In genomic region chr2:163662076-163662475, GRCm38 (mm10) we compare ENCODE assay signal across 18 mouse cellular contexts. TPM values are rescaled to one million over a fixed set of nuclear protein-coding genes. Genes with fewer than 3 reads are reported as not detected.
A peak's percentile ranks its signal among the peaks of the same experiment; 100 is the strongest.
DNase-seq lines count a peak whose midpoint lies in the region; ATAC-seq and TF ChIP-seq lines count a peak whose summit lies in the region.
"Had no signal": no experiment of that assay in that cellular context is flagged by ENCODE, and none has a peak within 500 bp of the region (broad histone marks: within the 10 kb centered on the region; RNA-seq: fewer than 3 reads in every experiment).

No protein-coding gene starts in this region.

- H3K4me2 ChIP-seq in kidney, postnatal 0 days (ENCODE audit: low read length): 0 out of 2 replicates have a peak overlapping the region, but pooled peaks have one; percentile 28
- H3K4me2 ChIP-seq in midbrain, embryonic 11.5 days: no peak overlapping the region
- H3K4me2 ChIP-seq in midbrain, embryonic 13.5 days (replicated peaks): no peak overlapping the region
- H3K4me2 ChIP-seq: embryonic facial prominence, embryonic 13.5 days; forebrain, embryonic 15.5 days; limb, embryonic 13.5 days had no signal

- H3K4me1 ChIP-seq in kidney, postnatal 0 days (replicated peaks; ENCODE audit: insufficient read depth, low read length): peaks cover 21% of the 10 kb centered on the region
- H3K4me1 ChIP-seq in midbrain, embryonic 11.5 days (ENCODE audit: control insufficient read depth, insufficient read depth, low read length): peaks cover 6% of the 10 kb centered on the region; the same call in 1 of the 2 replicates
- peaks cover 31% of the 10 kb centered on the region for H3K4me1 ChIP-seq in midbrain, embryonic 13.5 days (replicated peaks)
- peaks cover 36% of the 10 kb centered on the region for H3K4me1 ChIP-seq in small intestine, adult 2 months (ENCODE audit: control insufficient read depth, insufficient read depth, insufficient read length, low read length)

- H3K27ac ChIP-seq in kidney, postnatal 0 days: no peak overlapping the region
- no peak overlapping the region for H3K27ac ChIP-seq in midbrain, embryonic 11.5 days (ENCODE audit: low read depth, low read length)
- no peak overlapping the region for H3K27ac ChIP-seq in midbrain, embryonic 13.5 days
- peak overlapping the region; percentile 44 for H3K27ac ChIP-seq in small intestine, adult 2 months (ENCODE audit: insufficient read depth, low read depth, low read length)
- H3K27ac ChIP-seq: embryonic facial prominence, embryonic 13.5 days; forebrain, embryonic 15.5 days; limb, embryonic 13.5 days had no signal

- no peak overlapping the region for H3K9ac ChIP-seq in kidney, postnatal 0 days (ENCODE audit: low read depth, low read length)
- no peak overlapping the region for H3K9ac ChIP-seq in midbrain, embryonic 11.5 days (ENCODE audit: low read length)
- H3K9ac ChIP-seq in midbrain, embryonic 13.5 days (replicated peaks): no peak overlapping the region
- H3K9ac ChIP-seq: forebrain, embryonic 15.5 days; limb, embryonic 13.5 days had no signal

- H3K9me3 ChIP-seq in kidney, postnatal 0 days (replicated peaks; ENCODE audit: low read length): no peaks in the 10 kb centered on the region
- H3K9me3 ChIP-seq in midbrain, embryonic 11.5 days (ENCODE audit: control insufficient read depth, low read length): no peaks in the 10 kb centered on the region
- no peaks in the 10 kb centered on the region for H3K9me3 ChIP-seq in midbrain, embryonic 13.5 days
- H3K9me3 ChIP-seq: embryonic facial prominence, embryonic 13.5 days; forebrain, embryonic 15.5 days; limb, embryonic 13.5 days had no signal

- WGBS in kidney, postnatal 0 days: 89% methylated on average over 5 of the region's 5 CpGs
- 92% methylated on average over 5 of the region's 5 CpGs for WGBS in midbrain, embryonic 11.5 days
- 93% methylated on average over 5 of the region's 5 CpGs for WGBS in midbrain, embryonic 13.5 days
- WGBS in small intestine, adult 2 months: 78% methylated on average over 5 of the region's 5 CpGs

- DNase-seq in heart, adult 11 months: peak; percentile 88
- no peak for DNase-seq in heart, adult 8-10 months (ENCODE audit: low spot score)
- DNase-seq in kidney, postnatal 0 days (ENCODE audit: low spot score): no peak
- no peak for DNase-seq in kidney, postnatal 36 days
- DNase-seq in midbrain, embryonic 11.5 days (ENCODE audit: low spot score, missing footprints): peak; percentile 54
- DNase-seq: cerebellum, adult 9-11 months; gastrocnemius, postnatal 36 days; lung, adult 2 months; midbrain, embryonic 14.5 days; thymus, postnatal 14 days had no signal

- TF ChIP-seq POLR2A in small intestine, adult 2 months (IDR thresholded peaks at IDR 0.05; ENCODE audit: low read depth, low read length): no peak

- TF ChIP-seq CTCF in kidney, postnatal 0 days (IDR thresholded peaks at IDR 0.05; ENCODE audit: low read depth): no peak
- no peak for TF ChIP-seq CTCF in small intestine, adult 2 months (IDR thresholded peaks at IDR 0.05; ENCODE audit: extremely low read depth, insufficient read length, insufficient replicate concordance, low read depth, low read length)

- H3K4me3 ChIP-seq in kidney, postnatal 0 days (replicated peaks; ENCODE audit: low read depth, low read length): no peak overlapping the region
- H3K4me3 ChIP-seq in midbrain, embryonic 11.5 days (ENCODE audit: low read depth, low read length): no peak overlapping the region
- no peak overlapping the region for H3K4me3 ChIP-seq in midbrain, embryonic 13.5 days (replicated peaks)
- no peak overlapping the region for H3K4me3 ChIP-seq in small intestine, adult 2 months (ENCODE audit: low read depth, low read length)
- H3K4me3 ChIP-seq: embryonic facial prominence, embryonic 13.5 days; forebrain, embryonic 15.5 days; limb, embryonic 13.5 days had no signal

- no peaks in the 10 kb centered on the region for H3K36me3 ChIP-seq in kidney, postnatal 0 days (ENCODE audit: insufficient read depth, low read length)
- H3K36me3 ChIP-seq in midbrain, embryonic 11.5 days (ENCODE audit: control insufficient read depth, insufficient read depth, low read length): no peaks in the 10 kb centered on the region
- H3K36me3 ChIP-seq in midbrain, embryonic 13.5 days: no peaks in the 10 kb centered on the region
- 0 out of 2 replicates have a peak, but pooled peaks cover 1% of the 10 kb centered on the region for H3K36me3 ChIP-seq in small intestine, adult 2 months (ENCODE audit: control insufficient read depth, insufficient read depth, low read length)
- H3K36me3 ChIP-seq: embryonic facial prominence, embryonic 13.5 days; forebrain, embryonic 15.5 days; limb, embryonic 13.5 days had no signal

- H3K27me3 ChIP-seq in kidney, postnatal 0 days (ENCODE audit: insufficient read depth, low read length): no peaks in the 10 kb centered on the region
- no peaks in the 10 kb centered on the region for H3K27me3 ChIP-seq in midbrain, embryonic 11.5 days (ENCODE audit: control insufficient read depth, insufficient read depth, low read length)
- H3K27me3 ChIP-seq in midbrain, embryonic 13.5 days: no peaks in the 10 kb centered on the region
- no peaks in the 10 kb centered on the region for H3K27me3 ChIP-seq in small intestine, adult 2 months (ENCODE audit: control insufficient read depth, insufficient read depth, low read length)
- H3K27me3 ChIP-seq: embryonic facial prominence, embryonic 13.5 days; forebrain, embryonic 15.5 days; limb, embryonic 13.5 days had no signal

- ATAC-seq in kidney, postnatal 0 days (replicated peaks; ENCODE audit: low FRiP score, low read depth): no peak
- no peak for ATAC-seq in midbrain, embryonic 11.5 days (ENCODE audit: low FRiP score)
- ATAC-seq in midbrain, embryonic 13.5 days: no peak
- ATAC-seq in activated CD4-positive, CD25-positive, alpha-beta regulatory T cell, adult 4 months: no peak
- ATAC-seq: forebrain, embryonic 15.5 days; hindbrain, embryonic 16.5 days; intestine, embryonic 16.5 days had no signal

RNA-seq across cellular contexts. Expression of gene Pkig, which starts 3.9 kb away (rescaled TPM):
- 100 to 1,000 TPM; 214 to 247 (median 224) TPM for total RNA-seq in heart, adult 8-10 months (2022)
- polyA plus RNA-seq in kidney, postnatal 0 days (2015; fragmentation: Nextera tagmentation; extraction: Ambion mirVana): 179 and 198 TPM in 2 replicates
- polyA plus RNA-seq in midbrain, embryonic 11.5 days (2014; fragmentation: Nextera tagmentation; extraction: Ambion mirVana): 153 and 162 TPM in 2 replicates
- 124 and 126 TPM in 2 replicates for polyA plus RNA-seq in midbrain, embryonic 13.5 days (2015; fragmentation: Nextera tagmentation; extraction: Ambion mirVana)
- 82.0 and 143 TPM in 2 replicates for polyA plus RNA-seq in small intestine, adult 2 months (2012; rRNA removed)
- polyA plus RNA-seq in activated CD4-positive, CD25-positive, alpha-beta regulatory T cell, adult 4 months (2017; shearing (Covaris generic)): 1 to 10 TPM; 4.2 to 6.4 TPM

RNA-seq across cellular contexts. Expression of gene Serinc3, which starts 17.1 kb away (rescaled TPM):
- 100 to 1,000 TPM; 272 to 302 (median 297) TPM for total RNA-seq in heart, adult 8-10 months (2022)
- polyA plus RNA-seq in kidney, postnatal 0 days (2015; fragmentation: Nextera tagmentation; extraction: Ambion mirVana): 66.6 and 72.5 TPM in 2 replicates
- 35.0 and 38.8 TPM in 2 replicates for polyA plus RNA-seq in midbrain, embryonic 11.5 days (2014; fragmentation: Nextera tagmentation; extraction: Ambion mirVana)
- 30.5 and 31.7 TPM in 2 replicates for polyA plus RNA-seq in midbrain, embryonic 13.5 days (2015; fragmentation: Nextera tagmentation; extraction: Ambion mirVana)
- 121 and 262 TPM in 2 replicates for polyA plus RNA-seq in small intestine, adult 2 months (2012; rRNA removed)
- 100 to 1,000 TPM; 149 to 159 TPM for polyA plus RNA-seq in activated CD4-positive, CD25-positive, alpha-beta regulatory T cell, adult 4 months (2017; shearing (Covaris generic))

RNA-seq across cellular contexts. Expression of gene Ttpal, which starts 60.0 kb away (rescaled TPM):
- total RNA-seq in heart, adult 8-10 months (2022): 10 to 100 TPM in 2 of 4 experiments, 1 to 10 TPM in 2; 7.4 to 15.0 (median 11.4) TPM
- 18.1 and 19.7 TPM in 2 replicates for polyA plus RNA-seq in kidney, postnatal 0 days (2015; fragmentation: Nextera tagmentation; extraction: Ambion mirVana)
- polyA plus RNA-seq in midbrain, embryonic 11.5 days (2014; fragmentation: Nextera tagmentation; extraction: Ambion mirVana): 39.9 and 44.5 TPM in 2 replicates
- 50.2 and 50.7 TPM in 2 replicates for polyA plus RNA-seq in midbrain, embryonic 13.5 days (2015; fragmentation: Nextera tagmentation; extraction: Ambion mirVana)
- polyA plus RNA-seq in small intestine, adult 2 months (2012; rRNA removed): 8.3 and 16.0 TPM in 2 replicates
- polyA plus RNA-seq in activated CD4-positive, CD25-positive, alpha-beta regulatory T cell, adult 4 months (2017; shearing (Covaris generic)): 10 to 100 TPM; 36.9 to 37.6 TPM

Comparison
In these comparisons a context has a peak if more than half of its experiments do, and no peak if none do; other contexts are left out.
1. DNase-seq: peak in heart, adult 11 months (single experiment) and midbrain, embryonic 11.5 days (single experiment); none in heart, adult 8-10 months (single experiment), kidney, postnatal 0 days (single experiment) and kidney, postnatal 36 days (0 of 2).
2. RNA of gene Pkig, which starts 3.9 kb away (polyA plus RNA-seq): 179 to 198 TPM in kidney, postnatal 0 days, 153 to 162 TPM in midbrain, embryonic 11.5 days, 82.0 to 143 TPM in small intestine, adult 2 months and 124 to 126 TPM in midbrain, embryonic 13.5 days; 4.2 to 6.4 TPM in activated CD4-positive, CD25-positive, alpha-beta regulatory T cell, adult 4 months; every median in the first group is over 10 times any median in the second.